Mouse (Mus musculus) myocyte (in vitro differentiated cells): Measurements from ENCODE around the gene Slc25a19. TPM values are rescaled to one million over a fixed set of nuclear protein-coding genes. Genes with fewer than 3 reads are reported as not detected.

ENCODE experiments used
- H3K27me3 ChIP-seq: one replicate; pipeline ENCODE4 v1.6.1; 2011; ENCODE audit not compliant: control insufficient read depth, insufficient read depth, insufficient read length
- H3K36me3 ChIP-seq: one replicate; pipeline ENCODE4 v1.6.1; 2011; ENCODE audit not compliant: control insufficient read depth, insufficient read depth
- H3K4me2 ChIP-seq: one replicate; pipeline ENCODE4 v1.6.1; 2011; ENCODE audit warnings: low read depth, control low read depth
- H3K4me3 ChIP-seq: one replicate; pipeline ENCODE4 v1.5.1; 2011; ENCODE audit warnings: mild to moderate bottlenecking, control low read depth, moderate library complexity
- H3K79me2 ChIP-seq: one replicate; pipeline ENCODE4 v1.6.1; 2011; ENCODE audit not compliant: control insufficient read depth, insufficient read depth
- H3ac ChIP-seq: one replicate; pipeline ENCODE4 v1.6.1; 2011; ENCODE audit not compliant: control insufficient read depth, insufficient read length
- CEBPB ChIP-seq: IDR thresholded peaks from 2 replicates; pipeline ENCODE4 v1.6.1; 2011; ENCODE audit warnings: mild to moderate bottlenecking, moderate library complexity; ENCODE audit not compliant: poor library complexity, insufficient read depth, severe bottlenecking
- E2F4 ChIP-seq: IDR thresholded peaks from one replicate; pipeline ENCODE4 v1.6.1; 2011; ENCODE audit warnings: mild to moderate bottlenecking, control low read depth, moderate library complexity; ENCODE audit not compliant: insufficient read depth
- MAX ChIP-seq: IDR thresholded peaks from one replicate; pipeline ENCODE4 v1.6.1; 2011; ENCODE audit warnings: low read depth, mild to moderate bottlenecking, control low read depth
- MYOD1 ChIP-seq, 3 experiments: IDR thresholded peaks; one replicate each; pipeline ENCODE4 v1.6.1; 2011; ENCODE audit warnings: control low read depth in 2 of 3, low read depth in 2 of 3, mild to moderate bottlenecking in 2 of 3, moderate library complexity in 1 of 3; ENCODE audit not compliant: insufficient read length in 2 of 3, control insufficient read depth in 1 of 3
- MYOG ChIP-seq, 3 experiments: IDR thresholded peaks; one replicate each; pipeline ENCODE4 v1.6.1; 2011; ENCODE audit warnings: control low read depth in 2 of 3, low read depth in 2 of 3, mild to moderate bottlenecking in 2 of 3; ENCODE audit not compliant: insufficient read length in 2 of 3, control insufficient read depth in 1 of 3, insufficient read depth in 1 of 3
- POLR2A ChIP-seq: IDR thresholded peaks from one replicate; pipeline ENCODE4 v1.6.1; 2011; ENCODE audit warnings: low read depth, mild to moderate bottlenecking, control low read depth, moderate library complexity; ENCODE audit not compliant: insufficient read length
- POLR2AphosphoS2 ChIP-seq: IDR thresholded peaks from one replicate; pipeline ENCODE4 v1.6.1; 2011; ENCODE audit warnings: low read depth, control low read depth; ENCODE audit not compliant: insufficient read length
- REST ChIP-seq: IDR thresholded peaks from one replicate; pipeline ENCODE4 v1.6.1; 2011; ENCODE audit warnings: mild to moderate bottlenecking, control low read depth, moderate library complexity; ENCODE audit not compliant: insufficient read depth, insufficient read length
- SRF ChIP-seq: IDR thresholded peaks from one replicate; pipeline ENCODE4 v1.6.1; 2011; ENCODE audit warnings: low read depth; ENCODE audit not compliant: control insufficient read depth, insufficient read length
- TCF12 ChIP-seq: IDR thresholded peaks from one replicate; pipeline ENCODE4 v1.6.1; 2011; ENCODE audit warnings: mild to moderate bottlenecking, control low read depth; ENCODE audit not compliant: poor library complexity, insufficient read depth, severe bottlenecking
- TCF3 ChIP-seq: IDR thresholded peaks from one replicate; pipeline ENCODE4 v1.6.1; 2011; ENCODE audit warnings: low read depth, control low read depth; ENCODE audit not compliant: insufficient read length
- USF1 ChIP-seq: IDR thresholded peaks from one replicate; pipeline ENCODE4 v1.6.1; 2011; ENCODE audit warnings: low read depth, mild to moderate bottlenecking, control low read depth, moderate library complexity
- polyA plus RNA-seq: library from polyadenylated mRNA; unstranded; fragments of >200 nt; fragmentation: generic; extraction: Trizol; gene quantifications from one replicate; pipeline ENCODE4 v1.2.1, GENCODE M21; 2012; ENCODE audit warnings: missing spikeins

Slc25a19 gene
- polyA plus RNA-seq, 1 experiment: 13.9 TPM

GRCm38 (mm10) chr11:115635041-115635440, 6.9 kb upstream of the Slc25a19 start:
- Histone ChIP-seq H3K36me3 (no peaks in the 10 kb centered on the region), H3K4me2 (no peak overlapping the region), H3K27me3 (no peaks in the 10 kb centered on the region), H3K4me3 (no peak overlapping the region), H3K79me2 (no peaks in the 10 kb centered on the region), H3ac (no peak overlapping the region)
- no peak for TF ChIP-seq USF1
- no peak for TF ChIP-seq SRF
- no peak for TF ChIP-seq MAX
- TF ChIP-seq POLR2A: no peak
- TF ChIP-seq MYOG (IDR thresholded peaks at IDR 0.05; ENCODE audit: control insufficient read depth in 1 of 3, insufficient read depth in 1 of 3, insufficient read length in 2 of 3, low read depth in 2 of 3): no peak
- no peak for TF ChIP-seq REST
- no peak for TF ChIP-seq TCF12
- no peak for TF ChIP-seq CEBPB
- no peak for TF ChIP-seq MYOD1 (IDR thresholded peaks at IDR 0.05; ENCODE audit: control insufficient read depth in 1 of 3, insufficient read length in 2 of 3, low read depth in 2 of 3)
- no peak for TF ChIP-seq POLR2AphosphoS2
- no peak for TF ChIP-seq TCF3
- TF ChIP-seq E2F4: no peak

DNA sequence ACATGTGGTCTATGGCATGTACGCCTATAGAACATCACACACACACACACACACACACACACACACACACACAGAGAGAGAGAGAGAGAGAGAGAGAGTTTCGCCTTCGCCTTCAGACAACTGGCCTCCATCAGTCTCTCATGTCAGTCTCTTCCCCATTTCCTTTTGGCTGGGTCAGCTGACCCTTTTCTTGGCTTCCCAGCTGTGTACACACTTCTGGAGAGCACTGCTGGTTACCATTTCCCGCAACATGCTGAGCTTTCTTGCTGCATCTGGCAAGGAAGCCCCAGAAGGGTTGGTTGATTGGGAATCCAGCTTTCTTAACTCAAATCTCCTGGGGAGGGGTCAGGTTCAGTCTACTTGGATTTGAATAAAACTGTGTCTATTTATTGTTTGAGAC, 6.0 kb upstream of the Slc25a19 start:
- Histone ChIP-seq H3ac (no peak overlapping the region), H3K4me2 (no peak overlapping the region), H3K4me3 (no peak overlapping the region), H3K27me3 (no peaks in the 10 kb centered on the region), H3K36me3 (no peaks in the 10 kb centered on the region), H3K79me2 (no peaks in the 10 kb centered on the region)
- TF ChIP-seq MYOD1 (IDR thresholded peaks at IDR 0.05; ENCODE audit: control insufficient read depth in 1 of 3, insufficient read length in 2 of 3, low read depth in 2 of 3): no peak
- no peak for TF ChIP-seq POLR2A
- no peak for TF ChIP-seq USF1
- no peak for TF ChIP-seq CEBPB
- TF ChIP-seq REST: no peak
- TF ChIP-seq POLR2AphosphoS2: no peak
- TF ChIP-seq TCF12: no peak

DNA sequence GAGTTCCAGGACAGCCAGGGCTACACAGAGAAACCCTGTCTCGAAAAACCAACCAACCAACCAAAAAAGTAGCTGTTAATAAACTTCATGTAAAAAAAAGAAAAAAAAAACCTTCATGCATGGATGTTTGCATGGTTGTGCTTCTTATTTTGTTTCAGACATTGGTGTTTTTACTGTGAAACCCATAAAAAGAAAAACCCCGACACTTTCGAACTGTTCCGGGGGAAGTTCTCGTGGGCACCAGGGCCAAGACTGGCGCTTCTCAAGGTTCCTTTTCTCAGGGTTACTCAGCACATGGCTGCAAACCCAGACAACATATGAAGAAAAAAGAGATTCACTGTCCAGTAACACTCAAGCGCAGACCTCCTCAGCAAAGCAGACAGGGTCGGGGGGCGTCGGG, 4.8 kb upstream of the Slc25a19 start:
- H3K27me3 ChIP-seq: no peaks in the 10 kb centered on the region
- H3K79me2 ChIP-seq: no peaks in the 10 kb centered on the region
- TF ChIP-seq USF1: no peak
- no peak for TF ChIP-seq TCF12
- TF ChIP-seq CEBPB: no peak
- TF ChIP-seq POLR2AphosphoS2: no peak
- TF ChIP-seq REST: no peak
- TF ChIP-seq TCF3: no peak
- TF ChIP-seq MYOD1 (IDR thresholded peaks at IDR 0.05; ENCODE audit: control insufficient read depth in 1 of 3, insufficient read length in 2 of 3, low read depth in 2 of 3): no peak
- TF ChIP-seq MYOG (IDR thresholded peaks at IDR 0.05; ENCODE audit: control insufficient read depth in 1 of 3, insufficient read depth in 1 of 3, insufficient read length in 2 of 3, low read depth in 2 of 3): no peak
- H3K36me3 ChIP-seq: no peaks in the 10 kb centered on the region
- no peak overlapping the region for H3K4me3 ChIP-seq
- H3K4me2 ChIP-seq: no peak overlapping the region
- no peak overlapping the region for H3ac ChIP-seq

- no peak overlapping the region for H3K4me3 ChIP-seq
- no peak for TF ChIP-seq MAX
- TF ChIP-seq TCF12: no peak
- TF ChIP-seq CEBPB: no peak
- no peak for TF ChIP-seq USF1
- TF ChIP-seq SRF: no peak
- TF ChIP-seq MYOG (IDR thresholded peaks at IDR 0.05; ENCODE audit: control insufficient read depth in 1 of 3, insufficient read depth in 1 of 3, insufficient read length in 2 of 3, low read depth in 2 of 3): no peak
- TF ChIP-seq E2F4: no peak
- TF ChIP-seq TCF3: no peak
- TF ChIP-seq MYOD1 (IDR thresholded peaks at IDR 0.05; ENCODE audit: control insufficient read depth in 1 of 3, insufficient read length in 2 of 3, low read depth in 2 of 3): no peak
- no peak for TF ChIP-seq REST
- TF ChIP-seq POLR2A: no peak
- no peak for TF ChIP-seq POLR2AphosphoS2
- no peaks in the 10 kb centered on the region for H3K79me2 ChIP-seq
- no peak overlapping the region for H3ac ChIP-seq
- no peaks in the 10 kb centered on the region for H3K36me3 ChIP-seq
- H3K27me3 ChIP-seq: no peaks in the 10 kb centered on the region
- H3K4me2 ChIP-seq: no peak overlapping the region
These were observed 4.2 kb upstream of the Slc25a19 start for GRCm38 (mm10) chr11:115632247-115632646.

DNA sequence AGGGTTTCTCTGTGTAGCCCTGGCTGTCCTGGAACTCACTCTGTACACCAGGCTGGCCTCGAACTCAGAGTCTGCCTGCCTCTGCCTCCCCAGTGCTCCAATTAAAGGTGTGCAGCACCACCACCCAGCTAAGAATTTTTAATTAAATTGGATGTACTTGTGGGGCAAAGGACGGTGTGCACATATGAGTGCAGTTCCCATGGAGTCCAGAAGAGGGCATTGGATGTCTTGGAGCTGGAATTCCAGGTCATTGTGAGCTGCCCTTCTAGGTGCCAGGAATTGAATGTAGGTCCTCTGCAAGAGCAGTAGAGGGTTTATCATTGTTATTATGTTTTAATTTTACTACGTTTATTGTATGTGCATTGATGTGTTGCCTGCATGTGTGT, 3.4 kb upstream of the Slc25a19 start:
- Histone ChIP-seq H3K27me3 (no peaks in the 10 kb centered on the region), H3ac (no peak overlapping the region), H3K79me2 (no peaks in the 10 kb centered on the region), H3K4me2 (no peak overlapping the region), H3K4me3 (no peak overlapping the region), H3K36me3 (no peaks in the 10 kb centered on the region)
- no peak for TF ChIP-seq SRF
- no peak for TF ChIP-seq USF1
- no peak for TF ChIP-seq E2F4
- no peak for TF ChIP-seq POLR2A
- TF ChIP-seq TCF3: no peak
- no peak for TF ChIP-seq REST
- no peak for TF ChIP-seq CEBPB
- no peak for TF ChIP-seq MYOG (IDR thresholded peaks at IDR 0.05; ENCODE audit: control insufficient read depth in 1 of 3, insufficient read depth in 1 of 3, insufficient read length in 2 of 3, low read depth in 2 of 3)
- no peak for TF ChIP-seq POLR2AphosphoS2
- no peak for TF ChIP-seq TCF12
- TF ChIP-seq MAX: no peak
- no peak for TF ChIP-seq MYOD1 (IDR thresholded peaks at IDR 0.05; ENCODE audit: control insufficient read depth in 1 of 3, insufficient read length in 2 of 3, low read depth in 2 of 3)
